Mouse (Mus musculus): ENCODE results near the gene Rab5a.

Rab5a gene

GRCm38 (mm10) chr17:53543591-53544324 is 64.7 kb downstream of the Rab5a start:
- DNase-seq (ENCODE audit: low read depth, low spot score) = no peak

- no peak for DNase-seq (ENCODE audit: low read depth, low spot score)
Observed at GRCm38 (mm10) chr17:53551306-53552299, 72.6 kb downstream of the Rab5a start.

GRCm38 (mm10) chr17:53554088-53554487 is 75.1 kb downstream of the Rab5a start:
- no peak for DNase-seq (ENCODE audit: low read depth, low spot score)

GRCm38 (mm10) chr17:53554813-53555212 is 75.8 kb downstream of the Rab5a start:
- no peak for DNase-seq (ENCODE audit: low read depth, low spot score)

All from CD4-positive helper T cell, adult 2 months (primary cell).